Mouse (Mus musculus): Measurements from ENCODE around the gene Astn1. TPM values are rescaled to one million over a fixed set of nuclear protein-coding genes. Genes with fewer than 3 reads are reported as not detected.

Astn1 gene
- total RNA-seq, 2 experiments from 2014 or later, result 0.69 to 1.1 TPM

DNA sequence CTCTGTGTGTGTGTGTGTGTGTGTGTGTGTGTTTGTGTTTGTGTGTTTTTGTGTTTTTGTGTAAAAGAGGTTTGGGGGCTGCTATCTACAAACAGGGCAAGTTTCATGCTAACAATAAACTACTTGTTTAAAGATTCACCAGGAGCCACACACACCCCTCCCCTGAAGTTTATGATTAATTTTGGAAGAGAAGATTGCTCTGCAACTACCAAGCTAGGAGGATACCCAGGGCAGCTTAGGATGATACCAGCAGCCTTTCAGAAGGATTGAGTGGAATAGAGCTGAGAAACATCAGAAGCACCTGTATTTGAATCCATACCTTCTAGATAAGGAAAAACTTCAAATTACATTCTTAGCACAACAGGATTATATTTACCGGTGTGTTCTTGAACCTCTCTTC, 242.1 kb downstream of the Astn1 start:
- intact Hi-C loops (cut with DNase I), result no loop called here
- no peak for DNase-seq

DNA sequence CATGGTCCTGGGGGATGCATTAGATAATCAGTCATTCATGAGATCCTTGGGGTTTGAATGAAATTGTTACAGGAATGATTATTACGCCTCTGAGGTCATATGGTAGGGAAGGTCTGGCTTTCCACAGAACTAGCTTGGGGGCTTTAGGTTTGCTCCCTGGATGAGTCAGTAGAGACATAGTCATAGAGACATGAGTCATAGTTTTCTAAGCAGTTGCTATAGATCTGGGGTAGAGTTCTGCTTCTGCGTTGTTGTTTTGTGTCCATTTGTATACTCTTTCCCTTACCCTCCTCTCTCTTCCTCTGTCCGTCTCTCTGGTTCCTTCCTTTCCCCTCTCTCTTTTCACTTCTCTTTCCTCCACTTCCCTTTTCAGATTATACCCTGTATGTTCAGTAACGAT, 243.5 kb downstream of the Astn1 start:
- no peak for DNase-seq
- intact Hi-C loops (cut with DNase I), result no loop called here

GRCm38 (mm10) chr1:158606324-158606723, 244.3 kb downstream of the Astn1 start:
- no peak for DNase-seq
- intact Hi-C loops (cut with DNase I), result no loop called here

DNA sequence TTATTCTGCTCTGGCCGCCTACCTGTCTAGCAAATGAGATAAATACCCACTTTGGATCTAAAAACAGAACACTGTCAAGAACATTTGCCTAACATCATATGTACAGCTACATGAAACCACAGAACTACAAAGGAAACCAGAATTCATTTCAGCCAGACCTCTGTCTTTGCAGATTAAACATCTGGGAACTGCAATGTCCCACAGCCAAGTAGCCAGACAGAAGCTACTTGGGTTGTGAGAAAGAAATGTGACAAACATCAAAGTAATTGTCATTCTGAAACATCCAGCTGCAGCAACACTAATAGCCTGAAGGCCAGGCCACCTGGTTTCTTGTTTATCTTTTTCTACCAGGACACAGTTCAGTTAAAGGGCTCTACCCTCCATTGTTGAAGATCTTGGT, 245.1 kb downstream of the Astn1 start:
- intact Hi-C loops (cut with DNase I), result no loop called here
- no peak for DNase-seq

- no peak for DNase-seq
Observed at GRCm38 (mm10) chr1:158615202-158615601, 253.1 kb downstream of the Astn1 start.

GRCm38 (mm10) chr1:158617943-158618342, 255.9 kb downstream of the Astn1 start:
- intact Hi-C loops (cut with DNase I), result no loop called here
- no peak for DNase-seq

More at GRCm38 (mm10) chr1:158615202-158615601, 253.1 kb downstream of the Astn1 start:
- intact Hi-C loops (cut with DNase I), result no loop called here

- no peak for DNase-seq
- intact Hi-C loops (cut with DNase I), result no loop called here
Observed at GRCm38 (mm10) chr1:158632935-158633334, 270.9 kb downstream of the Astn1 start.

DNA sequence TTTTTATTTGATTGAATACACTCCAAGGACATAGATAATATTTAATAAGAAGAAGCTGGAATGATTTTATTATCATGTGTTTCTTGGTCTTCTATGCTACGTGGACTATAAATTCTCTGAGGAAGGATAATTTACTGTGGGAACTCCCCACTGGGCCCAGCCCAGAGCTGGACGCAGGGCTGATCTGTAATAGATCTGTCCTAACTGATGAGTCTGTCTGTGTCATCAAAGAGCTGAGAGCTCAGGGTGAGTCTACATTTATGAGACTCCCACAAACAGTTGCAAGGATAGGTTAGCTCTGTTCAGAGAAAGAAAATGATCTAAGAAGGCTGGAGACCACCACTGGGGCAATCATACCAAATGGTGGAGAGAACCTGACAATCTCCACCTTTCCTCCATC, 271.4 kb downstream of the Astn1 start:
- intact Hi-C loops (cut with DNase I), result no loop called here
- DNase-seq, result no peak

GRCm38 (mm10) chr1:158641306-158641705, 279.2 kb downstream of the Astn1 start:
- intact Hi-C loops (cut with DNase I), result no loop called here
- no peak for DNase-seq

DNA sequence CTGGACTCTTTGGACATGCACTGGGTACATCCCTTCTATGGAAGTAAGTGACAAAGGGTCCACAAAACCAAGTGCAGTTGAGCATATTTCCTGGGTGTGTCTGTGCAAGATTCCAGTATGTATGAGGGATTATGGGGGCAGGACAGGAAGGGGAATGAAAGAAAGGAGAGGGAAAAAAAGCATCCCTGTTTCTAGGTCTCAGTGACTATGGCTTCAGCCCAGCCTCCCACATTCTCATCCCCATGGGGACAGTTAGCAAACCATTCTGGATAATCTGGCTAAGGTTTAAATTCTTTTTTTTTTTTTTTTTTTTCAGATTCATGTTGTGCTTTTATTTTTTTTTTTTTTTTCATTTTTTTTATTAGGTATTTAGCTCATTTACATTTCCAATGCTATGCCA, 280.2 kb downstream of the Astn1 start:
- DNase-seq, result no peak
- intact Hi-C loops (cut with DNase I), result no loop called here

- DNase-seq, result no peak
- intact Hi-C loops (cut with DNase I), result loop anchor here (5.0 to 10.0 kb wide), 2 partner anchors 448 to 905 kb away; no protein-coding TSS in a partner anchor
Observed at GRCm38 (mm10) chr1:158652799-158653198, 290.7 kb downstream of the Astn1 start.

DNA sequence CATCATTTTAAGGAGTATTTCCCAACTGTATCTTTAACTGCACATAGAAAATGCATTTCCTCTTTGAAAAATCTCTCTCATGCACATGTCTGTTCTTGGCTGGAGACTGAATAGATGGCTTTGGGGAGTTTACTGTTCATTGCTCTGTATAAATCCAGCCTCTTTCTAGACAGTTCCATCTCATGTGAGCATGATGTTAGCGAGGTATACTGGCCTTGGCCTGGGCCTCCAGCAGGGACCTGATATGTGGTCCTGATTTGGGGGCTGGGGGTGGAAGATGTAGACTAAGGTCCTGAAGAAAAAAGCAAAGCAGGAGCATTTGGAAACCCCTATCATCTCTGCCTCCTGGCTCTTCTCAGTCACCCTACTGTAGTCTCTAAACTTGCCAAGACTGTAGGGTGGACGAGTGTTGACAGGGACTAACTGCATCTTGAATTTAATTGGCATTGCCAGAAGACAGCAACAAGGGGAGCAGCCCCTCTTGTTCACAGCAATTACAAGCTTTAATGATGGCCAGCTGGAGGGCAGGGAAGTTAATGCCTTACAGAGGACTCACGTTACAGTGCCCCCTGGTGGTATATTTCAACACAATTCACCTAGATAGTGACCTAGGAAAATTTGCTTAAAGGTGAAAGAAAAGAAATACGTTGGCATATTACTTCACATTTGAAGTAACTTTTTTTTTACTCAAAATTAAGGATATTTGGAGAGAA, 291.9 kb downstream of the Astn1 start:
- intact Hi-C loops (cut with DNase I), result loop anchor here (1.0 to 10.0 kb wide), 3 partner anchors 57 to 907 kb away; no protein-coding TSS in a partner anchor
- peak; percentile 3 to 4 for DNase-seq

DNA sequence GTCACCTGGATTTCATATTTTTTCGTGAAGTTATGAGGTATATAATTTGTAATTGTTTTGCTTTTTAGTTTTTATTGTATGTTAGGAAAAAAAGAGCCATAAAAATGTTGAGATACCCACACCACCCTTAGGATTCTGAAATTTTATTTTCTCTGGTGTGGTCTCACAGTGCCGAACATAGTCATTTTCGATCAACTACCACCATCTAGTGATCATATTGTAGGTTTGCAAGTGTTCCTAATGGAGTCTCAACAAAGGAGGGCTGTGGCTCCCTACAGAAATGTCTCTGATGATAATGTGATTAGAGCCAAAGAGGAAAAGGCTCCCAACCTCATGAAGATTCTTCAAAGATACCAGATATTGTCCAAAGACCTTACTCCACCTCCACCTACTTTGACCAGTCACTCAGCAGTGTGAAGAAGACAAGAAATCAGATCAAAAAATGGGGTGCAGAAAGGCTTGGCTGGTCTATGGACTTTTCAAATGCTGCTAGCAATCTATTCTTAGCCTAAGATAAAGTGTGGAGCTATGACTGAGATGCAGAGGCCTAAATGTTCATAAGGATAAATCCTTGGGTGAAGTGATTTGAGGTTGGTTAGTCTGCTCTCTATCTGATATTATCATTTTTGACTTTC, 292.6 kb downstream of the Astn1 start:
- intact Hi-C loops (cut with DNase I), result loop anchor here (1.0 to 10.0 kb wide), 3 partner anchors 57 to 907 kb away; no protein-coding TSS in a partner anchor
- no peak for DNase-seq

- intact Hi-C loops (cut with DNase I), result loop anchor here (10.0 kb wide), 1 partner anchor 452 kb away; no protein-coding TSS in a partner anchor
- no peak for DNase-seq
Observed at GRCm38 (mm10) chr1:158656986-158657385, 294.9 kb downstream of the Astn1 start.

GRCm38 (mm10) chr1:158666001-158666400, 303.9 kb downstream of the Astn1 start:
- intact Hi-C loops (cut with DNase I), result no loop called here
- no peak for DNase-seq

GRCm38 (mm10) chr1:158669971-158670592, 308.0 kb downstream of the Astn1 start:
- DNase-seq, result peak; percentile 61 to 66
- intact Hi-C loops (cut with DNase I), result loop anchor here (1.0 to 5.0 kb wide), 3 partner anchors 182 to 465 kb away; no protein-coding TSS in a partner anchor

DNA sequence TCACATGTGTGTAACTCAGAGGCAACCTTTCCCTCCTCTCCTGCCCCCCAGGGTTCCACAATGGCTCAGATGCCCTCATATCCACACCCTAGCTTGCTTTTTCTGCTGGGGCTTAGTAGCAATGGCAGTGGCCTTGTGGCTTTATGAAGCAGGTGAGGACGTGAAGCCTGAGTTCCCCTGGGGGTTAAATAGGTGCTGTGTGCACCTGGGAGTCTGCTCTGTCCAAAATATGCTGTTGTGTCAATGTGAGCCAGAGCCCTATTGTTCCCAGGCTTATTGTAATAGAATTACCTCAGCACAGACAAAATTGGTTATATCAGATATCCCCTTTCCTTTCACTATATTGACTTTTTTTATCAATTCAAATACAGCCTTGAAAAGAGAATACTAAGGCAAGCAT, 325.7 kb downstream of the Astn1 start:
- no peak for DNase-seq
- intact Hi-C loops (cut with DNase I), result no loop called here

GRCm38 (mm10) chr1:158697423-158697822, 335.4 kb downstream of the Astn1 start:
- intact Hi-C loops (cut with DNase I), result no loop called here
- no peak for DNase-seq

- DNase-seq, result no peak
- intact Hi-C loops (cut with DNase I), result no loop called here
Observed at GRCm38 (mm10) chr1:158697859-158698569, 335.9 kb downstream of the Astn1 start.

DNA sequence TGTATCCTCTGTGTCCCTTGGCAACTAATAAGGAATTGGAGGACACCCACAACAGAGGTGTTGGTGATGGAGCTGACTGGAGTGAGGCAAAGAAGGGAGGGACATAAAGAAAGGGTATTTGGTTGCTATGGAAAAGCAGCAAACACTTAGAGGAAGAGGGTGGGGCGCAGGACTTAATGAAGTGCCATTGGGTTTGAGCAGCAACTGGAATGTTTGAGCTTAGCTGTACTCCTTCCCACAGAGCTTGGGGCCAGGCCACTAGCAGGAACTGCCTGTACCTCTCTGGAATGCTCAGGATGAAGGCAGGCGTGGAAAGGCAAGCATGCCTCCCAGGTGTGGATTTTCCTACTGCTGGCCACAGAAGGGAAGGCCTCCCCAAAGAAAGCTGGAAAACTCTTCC, 337.2 kb downstream of the Astn1 start:
- intact Hi-C loops (cut with DNase I), result no loop called here
- no peak for DNase-seq

GRCm38 (mm10) chr1:158700147-158700546, 338.1 kb downstream of the Astn1 start:
- intact Hi-C loops (cut with DNase I), result no loop called here
- no peak for DNase-seq

Measured in heart, postnatal 36 days (tissue).